Mouse (Mus musculus) spleen, adult 2 months (tissue): ENCODE results near the gene Etl4.

Experiments
- CTCF ChIP-seq: fragments of 200-500 bp; IDR thresholded peaks from 2 replicates; pipeline ENCODE4 v1.5.1; 2011; ENCODE audit warnings: mild to moderate bottlenecking, inconsistent platforms; ENCODE audit not compliant: insufficient read depth, insufficient read length, insufficient replicate concordance; ENCODE audit errors: extremely low read depth
- POLR2A ChIP-seq: fragments of 200-500 bp; IDR thresholded peaks from 2 replicates; pipeline ENCODE4 v1.6.1; 2011; ENCODE audit warnings: low read depth, low read length, inconsistent platforms

DNA sequence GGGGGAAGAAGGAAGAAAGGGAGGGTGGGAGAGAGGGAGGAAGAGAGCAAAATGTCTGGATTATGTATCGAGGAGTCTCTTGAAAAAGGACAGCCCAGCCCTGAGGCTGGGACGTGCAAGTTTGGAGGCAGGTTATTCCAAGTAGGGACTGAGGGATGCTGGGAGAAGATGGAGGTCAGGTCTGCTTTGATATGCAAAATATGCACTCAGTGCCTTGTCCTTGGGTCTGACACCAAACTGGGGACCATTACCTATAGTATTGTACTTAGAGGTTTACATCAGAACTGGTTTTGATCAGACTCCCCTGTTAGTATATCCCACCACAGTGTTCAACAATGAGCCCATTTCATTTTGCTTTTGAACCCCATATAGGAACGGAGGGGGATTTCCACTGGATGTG lies 685.4 kb downstream of the Etl4 start:
- no peak for TF ChIP-seq POLR2A
- TF ChIP-seq CTCF, result no peak
